Mouse (Mus musculus): ENCODE measurements around the gene Ubr2.

Gene Ubr2

DNA sequence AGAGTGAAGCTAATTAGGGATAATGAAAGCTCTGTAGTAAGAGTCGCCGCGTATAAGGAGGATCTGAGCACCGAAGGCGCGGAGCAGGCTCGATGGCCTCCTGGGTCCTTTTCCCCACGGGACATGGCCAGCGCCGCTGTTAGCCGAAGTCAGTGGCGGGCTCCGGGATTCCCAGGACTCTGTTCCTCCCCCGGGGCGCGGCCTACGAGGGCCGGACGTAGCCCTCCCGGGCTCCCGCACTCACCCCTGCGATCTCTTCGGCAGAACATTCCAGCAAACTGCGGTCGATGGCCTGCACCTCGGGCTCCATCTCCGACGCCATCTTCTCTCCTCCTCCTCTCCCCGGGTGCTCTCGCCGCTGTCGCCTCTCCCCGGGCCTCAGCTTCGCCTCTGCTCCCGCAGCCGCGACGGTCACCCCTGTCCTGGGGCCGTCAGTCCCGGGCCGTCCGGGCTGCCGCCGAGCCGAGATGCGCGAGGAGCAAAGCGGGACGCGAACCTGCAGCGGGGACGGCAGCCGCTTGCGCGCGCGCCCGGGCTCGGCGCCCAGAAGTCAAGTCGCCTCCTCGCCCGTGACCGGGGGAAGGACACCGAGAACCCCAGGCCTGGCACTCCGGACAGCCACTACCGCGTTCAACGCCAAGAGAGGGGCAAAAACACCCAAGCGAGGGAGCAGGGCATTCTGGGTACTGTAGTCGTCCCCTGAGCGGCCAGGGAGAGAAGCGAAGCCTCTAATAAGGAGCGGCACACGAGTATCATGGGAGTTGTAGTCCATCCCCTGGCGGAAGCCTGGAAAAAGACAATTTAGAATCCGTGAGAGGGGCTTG lies at the start of gene Ubr2:
TSS of gene Ubr2 (minus strand) at position 659 of the 824 bp plus-strand sequence.
- DNase-seq (ENCODE audit: low read depth) = peak; percentile 92

DNA sequence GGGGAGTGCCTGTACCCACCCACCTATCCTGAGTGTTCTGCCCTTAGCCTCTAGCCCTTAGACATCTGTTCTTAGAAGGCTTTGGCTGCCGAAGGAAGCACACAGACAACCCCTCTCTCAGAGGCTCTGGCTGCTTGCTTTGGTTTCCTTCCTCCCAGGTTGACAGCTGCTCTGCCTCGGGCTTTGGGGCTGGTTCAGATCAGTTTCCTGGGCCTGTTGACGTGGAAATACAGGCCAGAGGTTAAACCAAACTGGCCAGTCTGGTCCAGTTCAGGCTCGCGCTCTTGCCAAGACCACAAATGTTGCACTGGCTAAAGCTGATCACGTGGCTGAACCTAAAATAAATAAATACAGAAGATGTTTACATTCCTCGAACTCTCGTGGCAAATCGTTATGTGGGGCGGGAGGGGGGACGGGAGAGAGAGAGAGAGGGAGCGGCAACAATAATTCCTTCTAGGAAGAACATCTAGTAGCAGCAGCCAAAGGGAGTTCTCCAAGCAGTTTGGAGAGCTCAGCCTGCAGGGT lies 49.5 kb upstream of the Ubr2 start:
- peak; percentile 70 for DNase-seq (ENCODE audit: low read depth)

DNA sequence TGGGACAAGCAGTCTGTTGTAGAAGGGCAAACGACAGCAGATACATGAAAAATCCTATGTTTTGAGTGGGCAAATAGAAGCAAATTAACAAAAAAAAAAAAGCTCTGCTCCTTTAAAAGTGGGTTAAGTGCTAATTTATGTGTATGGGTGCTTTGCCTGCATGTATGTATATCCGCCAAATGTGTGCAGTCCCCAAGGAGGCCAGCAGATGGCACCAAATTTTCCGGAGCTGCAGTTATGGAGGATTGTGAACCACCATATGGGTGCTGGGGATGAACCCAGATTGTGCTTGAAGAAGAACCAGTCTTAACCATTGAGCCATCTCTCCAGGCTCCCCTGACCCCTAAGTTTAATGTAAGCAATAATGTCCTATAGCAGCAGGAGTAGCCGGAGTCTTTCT lies 47.6 kb upstream of the Ubr2 start:
- no peak for DNase-seq (ENCODE audit: low read depth)

DNA sequence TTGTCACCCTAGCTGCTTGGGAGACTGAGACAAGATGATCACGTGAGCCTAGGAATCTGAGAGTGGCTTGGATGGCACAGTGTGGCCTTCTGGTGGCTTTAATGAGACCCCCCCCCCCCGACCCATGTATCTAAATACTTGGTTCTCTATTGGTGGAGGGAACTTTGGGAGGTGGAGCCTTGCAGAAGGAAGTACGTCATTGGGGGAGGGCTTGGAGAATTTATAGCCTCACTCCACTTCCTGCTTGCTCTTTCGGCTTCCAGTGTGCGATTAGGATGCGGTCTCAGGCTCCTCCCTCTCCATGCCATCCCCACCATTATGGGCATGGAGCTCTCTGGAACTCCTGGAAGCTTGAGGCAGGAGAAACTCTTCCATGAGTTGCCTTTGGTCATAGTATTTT lies 46.1 kb upstream of the Ubr2 start:
- no peak for DNase-seq (ENCODE audit: low read depth)

DNA sequence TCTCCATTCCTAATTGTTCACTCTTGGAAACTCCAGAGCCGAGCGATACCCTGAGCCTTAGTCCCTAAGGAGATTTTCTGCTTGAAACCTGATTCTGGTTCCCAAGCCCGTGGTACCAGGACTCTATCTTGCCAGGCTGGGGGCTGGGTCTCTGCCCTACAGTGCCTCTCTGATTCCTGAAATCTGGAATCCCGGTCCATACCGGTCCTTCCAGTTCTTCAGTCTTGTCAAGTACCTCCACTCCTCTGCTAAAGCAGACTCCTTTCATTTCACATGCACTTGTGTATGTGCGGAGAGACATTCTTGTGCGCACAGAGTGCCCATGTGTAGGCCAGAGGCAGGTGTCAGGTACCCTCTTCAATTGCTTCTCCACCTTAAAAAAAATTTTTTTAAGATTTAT lies 44.8 kb upstream of the Ubr2 start:
- no peak for DNase-seq (ENCODE audit: low read depth)

DNA sequence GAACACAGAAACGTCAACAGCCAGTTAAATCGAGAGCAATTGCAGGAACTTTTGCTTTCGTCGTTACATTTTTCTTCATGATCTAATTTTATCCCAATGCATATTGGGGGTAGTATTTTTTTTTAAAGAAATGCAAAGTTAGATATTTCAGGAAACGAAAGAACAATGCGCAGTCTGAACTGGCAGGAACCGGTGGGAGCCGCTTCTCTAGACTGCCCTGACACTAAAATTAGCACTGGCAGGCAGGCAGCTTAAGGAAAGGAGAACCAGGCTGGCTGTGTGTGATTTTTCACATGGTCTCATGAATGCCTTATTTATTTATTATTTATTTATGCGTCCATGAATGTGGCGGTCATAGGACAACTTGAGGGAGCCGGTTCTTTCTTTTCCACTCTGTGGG lies 44.3 kb upstream of the Ubr2 start:
- no peak for DNase-seq (ENCODE audit: low read depth)

- DNase-seq (ENCODE audit: low read depth) = no peak
Measured at GRCm38 (mm10) chr17:47050678-47051077, 40.3 kb upstream of the Ubr2 start.

DNA sequence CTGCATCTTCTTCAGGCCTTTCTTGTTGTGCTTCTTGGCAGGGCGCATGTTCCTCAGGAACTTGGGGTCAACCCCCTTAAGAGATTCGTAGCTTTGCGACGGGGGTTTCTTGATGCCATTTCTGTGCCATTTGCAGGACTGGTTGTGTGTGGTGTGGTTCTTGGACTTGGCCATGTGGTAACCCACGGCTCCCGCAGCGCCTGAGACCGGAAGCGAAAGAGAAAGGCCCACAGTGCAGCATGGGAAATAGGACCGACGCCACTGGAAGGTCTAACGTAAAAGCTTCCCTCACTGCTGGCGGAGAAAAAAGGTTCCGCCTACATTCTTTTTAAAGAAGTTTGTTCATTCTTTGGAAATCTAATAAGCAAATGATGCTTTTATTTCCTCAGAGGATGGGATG lies 32.5 kb upstream of the Ubr2 start:
- DNase-seq (ENCODE audit: low read depth) = no peak

GRCm38 (mm10) chr17:47038844-47039803 lies 28.8 kb upstream of the Ubr2 start:
- peak; percentile 38 for DNase-seq (ENCODE audit: low read depth)

DNA sequence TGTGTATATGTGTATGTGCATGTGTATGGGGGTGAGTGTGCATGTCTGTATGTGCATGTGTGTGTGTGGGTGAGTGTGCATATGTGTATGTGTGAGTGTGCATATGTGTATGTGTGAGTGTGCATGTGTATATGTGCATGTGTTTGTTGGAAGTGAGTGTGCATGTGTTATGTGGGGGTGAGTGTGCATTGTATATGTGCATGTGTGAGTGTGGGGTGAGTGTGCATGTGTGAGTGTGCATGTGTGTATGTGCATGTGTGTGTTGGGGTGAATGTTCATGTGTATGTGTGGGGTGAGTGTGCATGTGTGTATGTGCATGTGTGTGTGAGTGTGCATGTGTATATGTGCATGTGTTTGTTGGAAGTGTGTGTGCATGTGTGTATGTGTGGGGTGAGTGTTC lies 24.2 kb upstream of the Ubr2 start:
- no peak for DNase-seq (ENCODE audit: low read depth)

DNA sequence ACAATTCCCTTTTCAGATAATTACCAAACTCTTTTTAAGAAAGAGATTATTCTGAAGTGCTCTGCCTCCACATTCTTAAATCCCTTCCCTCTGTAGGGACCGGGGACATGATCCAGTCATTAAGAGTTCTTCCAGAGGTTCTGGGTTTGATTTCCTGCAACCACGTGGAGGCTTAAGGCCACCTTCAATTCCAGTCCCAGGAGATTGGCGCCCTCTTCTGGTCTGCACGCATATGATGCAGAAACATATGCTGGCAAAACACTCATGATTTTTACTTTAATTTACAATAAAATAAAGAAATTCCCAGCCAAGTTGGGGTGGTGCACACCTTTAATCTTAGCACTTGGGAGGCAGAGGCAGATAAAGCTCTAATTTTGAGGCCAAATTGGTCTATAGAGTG lies 23.3 kb upstream of the Ubr2 start:
- DNase-seq (ENCODE audit: low read depth) = no peak

GRCm38 (mm10) chr17:47024805-47025204 lies 14.4 kb upstream of the Ubr2 start:
- DNase-seq (ENCODE audit: low read depth) = no peak

DNA sequence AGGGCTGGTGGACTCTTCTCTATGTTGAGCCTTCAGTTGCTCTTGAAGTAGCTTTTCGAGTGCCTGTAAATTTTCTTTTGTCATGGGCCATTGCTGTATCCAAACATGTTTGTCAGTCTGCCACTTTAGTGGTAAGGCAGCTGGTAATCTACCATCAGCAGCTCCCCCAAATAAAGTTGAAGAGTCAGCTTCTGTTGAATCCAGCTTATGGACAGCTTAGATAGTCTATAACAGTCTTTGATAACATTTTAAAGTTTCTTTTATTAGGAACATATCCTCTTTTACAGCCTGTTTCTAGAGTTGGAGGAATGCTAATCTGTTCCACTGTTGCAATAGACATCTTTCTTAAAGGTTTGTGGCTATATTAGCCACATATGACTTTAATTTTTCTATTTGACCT lies 13.0 kb upstream of the Ubr2 start:
- DNase-seq (ENCODE audit: low read depth) = no peak

DNA sequence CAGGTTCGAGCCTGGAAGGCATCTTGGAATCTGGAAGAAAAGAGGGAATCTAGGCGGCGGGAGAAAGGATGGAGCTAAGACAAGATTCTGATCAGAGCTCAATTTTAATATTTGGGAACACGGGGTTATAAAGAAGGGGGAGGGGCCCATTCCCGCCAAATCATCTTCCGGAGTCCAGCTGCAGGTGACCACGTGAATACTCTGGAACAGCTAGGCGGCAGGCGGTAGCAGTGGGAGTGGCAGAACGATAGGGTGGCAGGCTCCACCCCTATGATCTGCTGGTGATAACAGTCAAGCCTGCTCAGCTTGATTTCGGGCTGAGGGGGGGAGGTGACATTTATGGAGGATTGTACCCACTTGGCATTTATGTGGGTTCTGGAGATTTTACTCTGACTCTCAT lies 2.5 kb upstream of the Ubr2 start:
- no peak for DNase-seq (ENCODE audit: low read depth)

DNA sequence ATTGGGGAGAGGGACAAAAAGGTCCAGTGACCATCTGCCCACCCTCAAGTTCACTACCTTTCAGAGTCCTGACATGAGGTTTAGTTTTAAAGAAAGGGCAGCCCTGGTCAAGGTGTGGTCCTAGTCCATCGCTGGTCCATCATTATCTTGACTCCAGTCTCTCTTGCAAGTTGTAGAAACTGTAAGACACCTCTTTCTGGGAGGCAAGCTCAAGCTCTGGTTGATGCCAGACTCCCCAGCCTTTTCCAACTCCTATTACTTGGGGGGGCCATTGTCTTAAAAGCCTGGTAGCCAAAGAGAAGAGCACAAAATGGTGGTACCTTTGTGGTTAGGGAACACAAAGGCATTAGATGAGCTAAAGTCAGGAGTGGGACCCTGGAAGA lies 1.3 kb upstream of the Ubr2 start:
- DNase-seq (ENCODE audit: low read depth) = no peak

DNA sequence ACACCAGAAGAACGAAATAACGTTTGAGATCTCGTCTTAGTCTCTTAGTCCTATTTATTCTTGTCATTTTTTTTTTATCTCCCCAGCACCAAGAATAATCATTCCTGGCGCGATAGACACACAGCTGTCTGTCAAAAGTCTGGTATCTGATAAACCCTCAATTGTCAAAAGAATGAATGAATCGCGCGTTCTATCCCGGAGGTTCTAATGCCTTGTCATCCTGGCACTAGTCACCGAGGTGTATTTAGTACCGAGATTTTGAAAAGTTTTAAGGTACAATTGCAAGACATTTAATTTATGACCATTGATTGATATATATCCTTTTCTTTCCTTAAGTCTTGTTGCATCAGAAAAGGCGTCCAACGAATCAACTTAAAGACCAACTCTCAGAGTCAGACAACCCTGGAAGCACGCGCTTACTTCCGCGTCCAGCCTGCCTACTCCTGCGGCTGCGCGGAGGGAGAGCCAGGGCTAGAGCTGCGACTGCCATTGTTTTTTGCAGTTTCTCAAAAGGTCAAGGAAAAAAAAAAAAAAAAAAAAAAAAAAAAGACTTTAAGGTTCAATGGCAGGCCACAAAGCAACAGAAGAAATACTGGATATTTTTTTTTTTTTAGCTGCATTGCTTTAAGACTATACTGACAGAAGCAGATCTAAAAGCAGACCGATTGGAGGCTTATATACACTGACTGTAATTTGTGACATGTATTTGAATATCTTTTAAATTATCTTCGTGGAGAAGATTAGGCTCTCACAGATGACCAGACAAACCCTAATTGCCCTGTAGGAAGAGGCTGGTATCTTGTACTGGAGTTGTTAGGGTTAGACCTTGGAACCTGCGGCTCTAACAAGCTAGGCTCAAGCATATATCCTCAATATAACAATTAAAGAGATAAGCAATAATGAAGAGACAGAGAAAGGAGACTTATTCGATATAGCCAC lies 635 bp upstream of the Ubr2 start:
- DNase-seq (ENCODE audit: low read depth) = peak; percentile 62

DNA sequence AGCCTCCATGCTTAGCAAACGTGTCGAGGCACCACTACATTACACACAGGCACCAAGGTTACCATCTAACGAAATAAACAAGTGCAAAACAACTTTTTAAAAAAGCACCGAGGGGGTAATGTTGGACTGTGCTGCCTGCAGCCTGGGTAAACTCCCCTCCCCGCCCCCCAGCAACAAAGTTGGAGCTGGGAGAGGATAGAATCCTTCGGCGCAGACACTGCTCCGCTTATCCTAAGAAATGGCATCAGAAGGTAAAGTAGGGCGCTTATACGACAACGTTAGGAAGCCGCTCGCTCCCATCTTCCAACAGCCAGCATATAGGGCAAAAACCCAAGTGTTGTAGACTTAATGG lies 834 bp downstream of the Ubr2 start:
- no peak for DNase-seq (ENCODE audit: low read depth)

- DNase-seq (ENCODE audit: low read depth) = no peak
Measured at GRCm38 (mm10) chr17:47009016-47009415, 1.3 kb downstream of the Ubr2 start.

DNA sequence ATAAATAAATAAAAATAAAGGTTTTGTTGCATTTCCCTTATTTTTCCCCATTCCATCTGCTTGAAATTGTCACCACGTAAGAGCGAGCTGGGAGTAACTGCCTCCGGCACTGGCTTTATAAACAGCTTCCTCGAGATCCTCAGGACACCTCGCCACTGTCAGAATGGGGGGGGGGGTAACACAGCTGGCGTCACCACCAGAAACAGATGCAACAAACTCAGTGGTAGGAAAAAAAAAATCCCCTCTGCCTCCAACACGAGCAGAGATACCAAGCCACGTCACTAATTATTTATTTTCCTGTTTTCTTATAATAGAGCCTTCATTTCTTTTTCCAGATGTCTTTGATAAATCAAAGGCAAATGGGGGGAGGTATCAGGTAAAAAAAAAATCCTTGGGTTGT lies 1.9 kb downstream of the Ubr2 start:
- no peak for DNase-seq (ENCODE audit: low read depth)

DNA sequence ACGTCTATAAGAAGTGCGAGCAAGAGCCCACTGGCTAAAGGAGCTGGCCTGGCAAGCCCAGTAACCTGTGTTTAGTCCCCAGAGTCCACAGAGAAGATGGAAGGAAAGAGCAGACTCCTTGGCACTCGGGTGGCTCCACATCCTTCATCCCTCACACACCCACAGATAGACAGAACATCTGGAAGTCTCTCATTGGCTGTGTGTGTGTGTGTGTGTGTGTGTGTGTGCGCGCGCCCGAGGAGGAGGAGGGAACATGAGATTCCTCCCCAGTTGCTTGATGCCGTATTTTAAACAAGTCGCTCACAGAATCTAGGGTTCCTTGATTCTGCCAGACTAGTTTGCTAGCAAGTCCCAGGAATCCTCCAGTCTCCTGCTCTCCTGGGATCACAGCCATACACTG lies 3.6 kb downstream of the Ubr2 start:
- no peak for DNase-seq (ENCODE audit: low read depth)

GRCm38 (mm10) chr17:47005741-47006405 lies 4.5 kb downstream of the Ubr2 start:
- DNase-seq (ENCODE audit: low read depth) = no peak
